Mouse (Mus musculus) midbrain, embryonic 15.5 days (tissue): ENCODE measurements around the gene Serpina3b. TPM values are rescaled to one million over a fixed set of nuclear protein-coding genes. Genes with fewer than 3 reads are reported as not detected.

Source experiments
- ATAC-seq: fragments of 200-750 bp; cut with Nextera tagmentation; replicated peaks from 2 replicates; pipeline ENCODE4 v1.8.0; 2017; ENCODE audit warnings: moderate TSS enrichment
- H3K27ac ChIP-seq: fragments of 300-500 bp; sonication (generic); 2 replicates; pipeline ENCODE4 v1.5.1; 2015; ENCODE audit warnings: mild to moderate bottlenecking, inconsistent platforms
- H3K27me3 ChIP-seq: fragments of 300-500 bp; sonication (generic); replicated peaks from 2 replicates; pipeline ENCODE4 v1.6.1; 2015; ENCODE audit warnings: inconsistent platforms
- H3K36me3 ChIP-seq: fragments of 300-500 bp; sonication (generic); replicated peaks from 2 replicates; pipeline ENCODE4 v1.6.1; 2015; ENCODE audit warnings: inconsistent platforms
- H3K4me1 ChIP-seq: fragments of 300-500 bp; sonication (generic); 2 replicates; pipeline ENCODE4 v1.6.1; 2015; ENCODE audit warnings: inconsistent platforms
- H3K4me2 ChIP-seq: fragments of 300-500 bp; sonication (generic); 2 replicates; pipeline ENCODE4 v1.6.1; 2015; ENCODE audit warnings: inconsistent platforms, mild to moderate bottlenecking, moderate library complexity
- H3K4me3 ChIP-seq: fragments of 300-500 bp; sonication (generic); 2 replicates; pipeline ENCODE4 v1.5.1; 2015; ENCODE audit warnings: mild to moderate bottlenecking, inconsistent platforms
- H3K9ac ChIP-seq: fragments of 300-500 bp; sonication (generic); 2 replicates; pipeline ENCODE4 v1.6.1; 2015; ENCODE audit warnings: mild to moderate bottlenecking, inconsistent platforms
- H3K9me3 ChIP-seq: fragments of 300-500 bp; sonication (generic); 2 replicates; pipeline ENCODE4 v1.6.1; 2016; ENCODE audit warnings: inconsistent platforms
- WGBS: fragments of 180-500 bp; shearing (Covaris S2); methylation state at CpG from one replicate; pipeline ENCODE4 v1.1.7; 2015; ENCODE audit warnings: mixed read lengths; 5-methylcytosine and 5-hydroxymethylcytosine counted together
- polyA plus RNA-seq: library from polyadenylated mRNA; unstranded; fragments of >200 nt; fragmentation: Nextera tagmentation; extraction: Ambion mirVana; gene quantifications from 2 replicates; pipeline ENCODE4 v1.2.1, GENCODE M21; 2015

The Serpina3b gene
- polyA plus RNA-seq, 1 experiment from 2014 or later: not detected

DNA sequence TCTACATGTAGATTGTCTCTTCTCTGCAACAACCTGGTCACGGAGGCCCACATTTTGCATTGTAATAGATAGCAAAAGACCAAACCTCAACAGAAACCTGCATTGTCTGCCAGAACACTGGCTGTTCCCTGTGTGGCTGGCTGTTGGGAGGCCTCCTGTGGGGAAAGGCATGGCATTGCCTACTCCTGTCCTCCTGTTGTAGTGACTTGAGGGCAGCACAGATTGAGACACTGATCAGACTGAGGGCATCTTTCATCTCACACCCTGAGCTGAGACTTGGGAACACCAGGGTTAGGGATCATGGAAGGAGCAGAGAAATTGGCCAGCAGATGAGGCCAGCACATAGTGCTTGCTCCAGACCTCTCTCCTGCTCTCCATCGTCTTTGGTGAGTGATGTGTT is 10.4 kb downstream of the Serpina3b start:
- Histone ChIP-seq H3K4me3 (no peak overlapping the region), H3K27me3 (no peaks in the 10 kb centered on the region), H3K9me3 (no peaks in the 10 kb centered on the region), H3K27ac (no peak overlapping the region), H3K9ac (no peak overlapping the region), H3K4me1 (no peaks in the 10 kb centered on the region), H3K36me3 (no peaks in the 10 kb centered on the region), H3K4me2 (no peak overlapping the region)
- 83% methylated on average over 2 of the region's 2 CpGs for WGBS
- ATAC-seq: no peak

DNA sequence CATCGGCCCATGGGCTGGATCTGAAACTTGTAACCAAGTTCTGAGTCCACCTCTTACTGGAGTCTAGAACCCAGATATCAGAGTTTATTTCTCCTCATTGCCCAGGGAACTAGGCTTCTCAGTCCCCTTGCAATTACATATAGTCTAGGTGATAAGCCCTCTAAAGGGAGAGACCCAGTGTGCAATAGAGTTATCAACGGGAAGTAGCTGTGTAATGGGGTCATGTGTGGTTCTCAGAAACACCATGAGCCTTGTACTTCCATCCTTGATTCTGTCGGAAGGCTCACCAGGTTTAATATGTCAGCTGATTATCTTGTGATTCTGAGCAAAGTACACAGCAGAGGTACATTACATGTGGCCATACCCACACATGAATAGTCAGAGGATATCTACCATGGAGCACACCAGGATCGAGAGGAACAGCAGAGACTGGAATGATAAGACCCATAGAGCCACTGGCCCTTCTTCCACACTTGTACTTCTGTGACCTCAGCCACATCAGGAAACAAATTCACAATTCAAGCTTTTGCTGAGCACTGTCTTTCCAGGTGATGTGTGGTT is 12.8 kb downstream of the Serpina3b start:
- no peaks in the 10 kb centered on the region for H3K9me3 ChIP-seq
- no peaks in the 10 kb centered on the region for H3K27me3 ChIP-seq
- H3K36me3 ChIP-seq: no peaks in the 10 kb centered on the region
- no peak overlapping the region for H3K4me3 ChIP-seq
- H3K4me1 ChIP-seq: no peaks in the 10 kb centered on the region
- no peak overlapping the region for H3K4me2 ChIP-seq
- ATAC-seq: no peak
- no peak overlapping the region for H3K9ac ChIP-seq
- H3K27ac ChIP-seq: no peak overlapping the region
- 91% methylated on average over 4 of the region's 4 CpGs for WGBS

DNA sequence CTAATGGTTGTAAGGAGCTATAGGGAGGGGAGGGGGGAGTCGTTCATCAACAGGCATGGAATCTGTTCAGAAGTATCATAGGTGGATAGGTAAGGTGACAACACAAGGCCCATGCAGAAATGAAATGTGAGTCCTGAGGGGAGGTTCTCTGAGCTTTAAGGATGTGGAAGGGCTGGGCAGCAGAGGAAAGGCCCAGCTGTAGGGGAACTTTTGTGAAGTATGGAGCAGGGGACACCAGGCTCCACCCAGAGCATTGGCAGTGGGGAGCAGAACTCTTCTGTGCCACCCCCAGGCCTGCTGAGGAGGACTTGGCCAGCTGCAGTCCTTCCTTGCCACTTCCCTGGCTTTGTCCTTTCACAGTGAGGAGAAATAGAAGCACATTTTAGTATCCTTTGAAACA is 13.7 kb downstream of the Serpina3b start:
- Histone ChIP-seq H3K27ac (no peak overlapping the region), H3K4me3 (no peak overlapping the region), H3K27me3 (no peaks in the 10 kb centered on the region), H3K4me2 (no peak overlapping the region), H3K9me3 (no peaks in the 10 kb centered on the region), H3K36me3 (no peaks in the 10 kb centered on the region), H3K4me1 (no peaks in the 10 kb centered on the region), H3K9ac (no peak overlapping the region)
- no peak for ATAC-seq
- 79% methylated on average over 1 of the region's 1 CpGs for WGBS

DNA sequence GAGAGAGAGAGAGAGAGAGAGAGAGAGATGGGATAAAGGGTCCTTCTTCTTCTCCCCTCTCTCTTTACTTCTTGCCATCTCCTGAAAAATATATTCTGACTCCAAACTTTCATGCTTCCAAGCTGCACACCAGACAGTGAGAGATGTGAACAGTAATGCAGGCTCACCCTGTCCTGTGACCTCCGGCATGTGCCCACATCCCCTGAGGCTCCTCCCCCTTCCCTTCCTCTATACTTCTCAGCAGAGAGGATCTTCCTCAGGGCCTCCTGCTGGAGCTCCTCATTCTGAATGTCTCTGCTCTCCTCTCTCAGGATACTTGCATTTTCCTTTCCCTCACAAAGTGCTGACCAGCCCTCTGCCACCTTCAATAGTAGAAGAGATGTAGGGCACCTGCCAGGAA is 14.6 kb downstream of the Serpina3b start:
- Histone ChIP-seq H3K27me3 (no peaks in the 10 kb centered on the region), H3K27ac (no peak overlapping the region)
- WGBS: 56% methylated on average over 1 of the region's 1 CpGs

DNA sequence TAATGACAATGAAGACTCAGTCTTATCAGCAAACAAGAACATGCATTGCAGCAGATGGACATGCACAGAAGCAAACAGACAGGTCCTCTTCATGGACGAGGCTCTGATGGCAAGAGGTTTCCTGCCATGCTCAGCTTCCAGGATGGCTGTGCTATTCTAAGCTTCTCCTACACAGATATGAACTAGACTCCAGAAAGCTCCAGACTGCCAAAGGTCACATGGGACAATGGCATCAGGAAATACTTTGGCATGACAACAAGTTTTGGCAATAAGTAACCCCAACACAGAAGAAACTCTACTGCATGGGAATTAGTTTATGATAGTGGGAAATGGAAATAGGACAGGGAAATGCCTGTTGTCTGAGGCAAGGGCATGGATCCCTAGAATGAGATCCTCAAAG is 15.5 kb downstream of the Serpina3b start:
- no peaks in the 10 kb centered on the region for H3K36me3 ChIP-seq
- no peaks in the 10 kb centered on the region for H3K4me1 ChIP-seq
- H3K9me3 ChIP-seq: no peaks in the 10 kb centered on the region
- H3K4me2 ChIP-seq: no peak overlapping the region
- H3K27ac ChIP-seq: no peak overlapping the region
- no peaks in the 10 kb centered on the region for H3K27me3 ChIP-seq
- 88% methylated on average over 1 of the region's 1 CpGs for WGBS
- no peak overlapping the region for H3K9ac ChIP-seq
- ATAC-seq: no peak
- no peak overlapping the region for H3K4me3 ChIP-seq

More for the DNA sequence above, 14.6 kb downstream of the Serpina3b start:
- Histone ChIP-seq H3K9me3 (no peaks in the 10 kb centered on the region), H3K9ac (no peak overlapping the region), H3K4me3 (no peak overlapping the region), H3K4me1 (no peaks in the 10 kb centered on the region), H3K36me3 (no peaks in the 10 kb centered on the region), H3K4me2 (no peak overlapping the region)
- ATAC-seq: no peak

DNA sequence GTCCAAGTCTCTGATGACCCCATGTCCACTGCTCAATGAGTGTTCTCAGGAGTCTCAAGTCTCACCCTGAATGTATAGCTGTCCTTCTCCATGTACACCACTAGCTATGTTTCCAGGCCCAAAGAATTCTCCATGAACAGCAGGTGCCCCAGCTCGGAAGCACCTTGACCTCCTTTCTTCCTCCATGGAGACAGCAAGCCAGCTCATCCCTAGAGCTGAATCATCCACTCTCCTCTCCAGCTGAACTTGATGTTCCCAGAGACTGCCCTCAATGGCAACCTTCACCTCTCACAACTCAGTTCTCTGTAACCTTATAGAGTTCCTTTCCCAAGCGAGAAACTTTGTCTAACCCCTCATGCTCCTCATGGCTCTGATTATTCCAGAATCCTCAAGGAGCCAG is 17.8 kb downstream of the Serpina3b start:
- Histone ChIP-seq H3K9ac (no peak overlapping the region), H3K27me3 (no peaks in the 10 kb centered on the region), H3K36me3 (no peaks in the 10 kb centered on the region), H3K4me3 (no peak overlapping the region), H3K9me3 (no peaks in the 10 kb centered on the region), H3K4me2 (no peak overlapping the region), H3K27ac (no peak overlapping the region), H3K4me1 (no peaks in the 10 kb centered on the region)
- ATAC-seq: no peak
- WGBS: 82% methylated on average over 2 of the region's 2 CpGs

DNA sequence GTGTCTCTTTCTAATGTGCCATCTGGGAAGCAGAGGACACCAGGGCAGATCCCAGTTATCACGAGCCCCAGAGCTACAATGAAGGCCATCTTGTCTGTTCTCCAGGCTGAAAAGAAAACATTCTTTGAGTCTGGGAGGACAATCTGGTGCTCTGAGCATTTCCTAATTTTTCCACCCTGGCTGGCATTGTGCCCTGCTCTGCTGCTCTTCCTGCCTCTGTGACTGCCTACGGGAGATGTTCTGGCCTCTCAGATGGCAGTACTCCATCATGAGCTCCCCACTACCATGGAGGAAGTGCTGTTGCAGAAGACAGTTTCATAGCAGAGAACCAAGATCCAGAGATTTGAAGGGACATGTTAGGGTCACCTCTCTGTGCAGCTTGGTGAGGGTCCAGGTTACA is 24.2 kb downstream of the Serpina3b start:
- H3K9me3 ChIP-seq: no peaks in the 10 kb centered on the region
- H3K36me3 ChIP-seq: no peaks in the 10 kb centered on the region
- 86% methylated on average over 2 of the region's 2 CpGs for WGBS
- no peaks in the 10 kb centered on the region for H3K4me1 ChIP-seq
- H3K9ac ChIP-seq: no peak overlapping the region
- H3K27me3 ChIP-seq: no peaks in the 10 kb centered on the region
- H3K4me2 ChIP-seq: no peak overlapping the region
- H3K27ac ChIP-seq: no peak overlapping the region
- no peak for ATAC-seq
- H3K4me3 ChIP-seq: no peak overlapping the region

DNA sequence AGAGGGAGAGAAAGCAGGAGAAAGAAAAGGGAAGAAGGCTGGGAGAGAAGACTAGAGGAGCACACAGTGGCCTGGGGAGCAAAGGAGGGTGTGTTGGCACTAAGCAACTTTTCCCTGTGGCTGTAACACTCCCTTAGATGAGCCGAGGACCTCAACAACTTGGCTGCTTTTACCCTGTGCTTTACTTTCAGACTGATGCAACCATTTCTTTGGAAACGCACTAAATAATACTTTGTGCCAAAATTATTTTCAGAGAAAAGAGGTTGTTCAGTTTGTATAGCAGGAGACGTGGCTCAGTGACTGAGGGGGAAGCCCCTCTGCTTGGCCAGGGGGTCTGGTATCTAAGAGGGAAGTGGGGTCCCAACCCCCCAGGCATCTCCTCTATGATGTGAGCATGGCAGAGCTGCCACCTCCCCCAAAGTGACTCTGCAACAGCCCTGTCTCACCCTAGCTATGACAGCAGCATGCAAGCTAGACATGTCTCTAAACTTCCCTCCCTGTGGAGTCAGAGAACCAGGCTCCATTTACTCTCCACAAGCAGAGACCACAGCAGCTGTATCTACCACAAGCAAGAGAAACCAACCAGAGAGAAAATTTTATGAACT is 25.3 kb downstream of the Serpina3b start:
- Histone ChIP-seq H3K4me2 (no peak overlapping the region), H3K9ac (no peak overlapping the region), H3K27ac (no peak overlapping the region), H3K9me3 (no peaks in the 10 kb centered on the region), H3K27me3 (no peaks in the 10 kb centered on the region), H3K4me1 (no peaks in the 10 kb centered on the region), H3K4me3 (no peak overlapping the region), H3K36me3 (no peaks in the 10 kb centered on the region)
- no peak for ATAC-seq
- 79% methylated on average over 3 of the region's 3 CpGs for WGBS

DNA sequence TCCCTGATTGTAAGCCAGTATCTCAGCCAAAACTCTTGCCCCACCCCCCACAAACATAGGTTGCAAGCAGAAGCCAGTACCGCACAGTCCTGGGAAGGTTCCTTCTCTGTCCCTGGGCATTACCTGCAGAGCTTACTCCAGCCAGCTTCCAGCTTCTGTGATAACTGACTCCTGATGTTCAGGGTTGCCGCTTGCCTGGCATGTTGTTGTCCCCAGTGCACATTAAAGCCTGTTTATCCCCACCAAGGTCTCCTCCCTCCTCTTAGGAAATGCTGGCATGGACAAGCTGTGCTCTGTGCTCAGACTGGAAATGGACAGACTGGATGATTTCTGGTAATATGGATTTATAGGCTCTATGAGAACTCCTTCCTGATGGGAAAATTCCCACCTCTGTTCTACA is 25.9 kb downstream of the Serpina3b start, which contains the start of gene Serpina3c:
Gene Serpina3c, minus strand, starts transcription at position 215 of the 400 bp plus-strand sequence.
- WGBS: 95% methylated on average over 2 of the region's 2 CpGs
- H3K36me3 ChIP-seq: no peaks in the 10 kb centered on the region
- no peaks in the 10 kb centered on the region for H3K4me1 ChIP-seq
- no peak within 1 kb of the TSS for H3K4me2 ChIP-seq
- no peak within 1 kb of the TSS for H3K4me3 ChIP-seq
- ATAC-seq: no peak
- H3K27ac ChIP-seq: no peak within 1 kb of the TSS
- no peaks in the 10 kb centered on the region for H3K27me3 ChIP-seq
- no peak within 1 kb of the TSS for H3K9ac ChIP-seq
- H3K9me3 ChIP-seq: no peaks in the 10 kb centered on the region

DNA sequence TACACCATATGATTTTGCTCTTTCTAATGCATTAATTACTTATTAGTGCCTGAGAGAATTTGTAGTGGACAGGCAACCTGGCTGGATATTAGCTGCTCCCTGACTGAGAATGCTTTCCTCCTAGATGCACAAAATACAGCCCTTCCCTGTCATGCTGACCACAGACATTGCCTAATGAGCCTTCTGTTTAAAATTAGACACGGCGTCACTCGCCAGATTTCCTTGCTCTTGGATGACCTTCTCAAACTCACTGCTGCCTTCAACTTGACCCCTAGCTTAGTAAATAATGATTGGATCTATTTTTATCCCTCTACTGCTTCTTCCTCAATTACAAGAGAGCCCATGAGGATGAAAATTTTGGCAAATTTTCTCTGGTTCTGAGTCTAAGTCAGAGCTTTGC is 47.0 kb downstream of the Serpina3b start:
- no peaks in the 10 kb centered on the region for H3K36me3 ChIP-seq
- H3K9ac ChIP-seq: no peak overlapping the region
- no peak overlapping the region for H3K4me3 ChIP-seq
- no peaks in the 10 kb centered on the region for H3K9me3 ChIP-seq
- no peaks in the 10 kb centered on the region for H3K4me1 ChIP-seq
- 80% methylated on average over 3 of the region's 3 CpGs for WGBS
- no peak for ATAC-seq
- no peak overlapping the region for H3K27ac ChIP-seq
- H3K27me3 ChIP-seq: no peaks in the 10 kb centered on the region
- no peak overlapping the region for H3K4me2 ChIP-seq

DNA sequence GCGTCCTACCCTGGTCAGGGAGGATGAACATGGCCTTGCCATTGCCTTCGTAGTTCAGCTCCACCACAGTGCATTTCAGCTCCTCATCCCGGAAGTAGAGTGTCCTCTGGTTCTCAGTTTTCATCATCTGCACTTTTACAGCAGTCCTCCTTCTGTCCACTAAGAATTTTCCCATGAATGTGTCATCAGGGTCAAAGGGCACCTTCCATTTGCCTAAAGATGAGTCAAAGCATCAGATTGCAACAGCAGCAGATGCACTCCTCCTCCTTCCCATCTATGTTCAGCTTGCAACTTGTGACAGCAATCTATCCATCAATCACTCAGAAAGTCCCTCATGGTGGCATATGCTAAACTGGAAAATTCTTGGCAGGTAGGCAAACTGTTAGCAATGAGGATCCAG is 47.8 kb downstream of the Serpina3b start:
- Histone ChIP-seq H3K4me1 (no peaks in the 10 kb centered on the region), H3K9ac (no peak overlapping the region), H3K27me3 (no peaks in the 10 kb centered on the region), H3K36me3 (no peaks in the 10 kb centered on the region), H3K4me2 (no peak overlapping the region), H3K27ac (no peak overlapping the region), H3K4me3 (no peak overlapping the region), H3K9me3 (no peaks in the 10 kb centered on the region)
- 84% methylated on average over 3 of the region's 3 CpGs for WGBS
- no peak for ATAC-seq

DNA sequence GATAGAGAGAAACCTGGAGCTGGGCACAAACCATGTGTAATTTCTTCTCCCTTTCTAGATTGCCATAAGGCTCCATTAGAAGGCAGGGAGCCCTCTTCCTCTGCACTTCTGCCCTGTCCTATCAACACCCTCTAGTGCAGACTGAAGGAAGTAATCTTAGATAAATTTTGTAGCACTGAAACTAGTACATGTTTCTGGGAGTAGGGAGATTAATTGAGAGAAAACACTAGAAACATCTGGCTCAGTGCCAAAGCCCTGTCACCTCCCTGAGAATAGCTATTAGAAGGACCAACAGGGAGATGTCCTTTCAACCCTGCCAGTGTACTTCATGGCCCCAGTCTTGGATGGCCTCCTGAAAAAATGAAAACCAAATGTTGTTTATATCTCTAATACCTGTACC is 50.8 kb downstream of the Serpina3b start:
- Histone ChIP-seq H3K27me3 (no peaks in the 10 kb centered on the region), H3K36me3 (no peaks in the 10 kb centered on the region), H3K4me1 (no peaks in the 10 kb centered on the region), H3K4me2 (no peak overlapping the region), H3K9me3 (no peaks in the 10 kb centered on the region), H3K4me3 (no peak overlapping the region), H3K27ac (no peak overlapping the region), H3K9ac (no peak overlapping the region)
- no peak for ATAC-seq

DNA sequence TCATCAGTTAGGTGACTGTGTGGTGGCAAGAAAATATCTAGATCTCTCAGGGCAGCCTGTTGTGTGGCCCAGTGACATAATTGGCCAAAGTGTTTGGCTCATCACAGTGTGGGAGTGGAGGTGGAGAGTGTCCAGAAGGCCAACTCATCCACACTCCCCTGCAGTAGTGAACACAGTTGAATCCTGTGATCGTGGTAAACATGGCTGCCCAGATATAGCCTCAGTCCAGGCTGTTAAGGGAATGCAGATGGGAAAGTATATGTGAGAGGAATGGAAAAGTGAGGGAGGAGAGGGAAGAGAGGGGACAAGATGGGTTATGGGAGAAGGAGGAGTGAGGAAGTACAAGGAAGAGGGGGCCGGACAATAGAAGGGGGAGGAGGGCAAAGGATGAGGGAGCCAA is 51.2 kb downstream of the Serpina3b start:
- Histone ChIP-seq H3K4me3 (no peak overlapping the region), H3K9me3 (no peaks in the 10 kb centered on the region), H3K36me3 (no peaks in the 10 kb centered on the region), H3K4me2 (no peak overlapping the region), H3K27ac (no peak overlapping the region), H3K4me1 (no peaks in the 10 kb centered on the region), H3K9ac (no peak overlapping the region), H3K27me3 (no peaks in the 10 kb centered on the region)
- 87% methylated on average over 2 of the region's 2 CpGs for WGBS
- no peak for ATAC-seq
